Mouse (Mus musculus): ENCODE data around the gene Tnfaip2. TPM values are rescaled to one million over a fixed set of nuclear protein-coding genes. Genes with fewer than 3 reads are reported as not detected.

Gene Tnfaip2
- polyA plus RNA-seq, 1 experiment from 2014 or later, result 1.2 TPM

DNA sequence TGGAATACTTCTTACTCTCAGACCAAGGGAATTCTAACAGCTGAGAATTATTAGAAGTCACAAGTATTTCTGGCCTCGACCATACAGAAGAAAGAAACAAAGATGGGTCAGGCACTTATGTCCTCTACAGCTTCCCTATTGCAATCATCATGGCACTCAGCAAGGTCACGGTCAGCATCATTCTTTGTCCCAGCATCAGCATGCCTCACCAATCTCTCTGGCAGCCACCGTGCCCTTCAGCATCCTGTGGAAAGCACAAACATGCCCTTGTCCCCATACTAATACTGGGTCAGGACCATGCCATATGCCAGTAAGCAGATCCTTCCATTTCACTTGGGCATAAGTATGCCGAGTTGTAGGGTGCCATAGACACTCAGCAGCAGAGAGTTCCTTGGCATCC, 52.7 kb downstream of the Tnfaip2 start:
- no peak for ATAC-seq (ENCODE audit: low FRiP score, low read depth)
- Histone ChIP-seq H3K9me3 (no peaks in the 10 kb centered on the region; the same call in 1 of the 2 replicates), H3K36me3 (no peaks in the 10 kb centered on the region), H3K4me1 (peaks cover 5% of the 10 kb centered on the region; the same call in 1 of the 2 replicates), H3K4me3 (no peak overlapping the region), H3K27me3 (no peaks in the 10 kb centered on the region), H3K4me2 (replicated peaks) (no peak overlapping the region), H3K9ac (replicated peaks) (no peak overlapping the region), H3K27ac (replicated peaks) (no peak overlapping the region)
- WGBS, result 77% methylated on average over 4 of the region's 4 CpGs

DNA sequence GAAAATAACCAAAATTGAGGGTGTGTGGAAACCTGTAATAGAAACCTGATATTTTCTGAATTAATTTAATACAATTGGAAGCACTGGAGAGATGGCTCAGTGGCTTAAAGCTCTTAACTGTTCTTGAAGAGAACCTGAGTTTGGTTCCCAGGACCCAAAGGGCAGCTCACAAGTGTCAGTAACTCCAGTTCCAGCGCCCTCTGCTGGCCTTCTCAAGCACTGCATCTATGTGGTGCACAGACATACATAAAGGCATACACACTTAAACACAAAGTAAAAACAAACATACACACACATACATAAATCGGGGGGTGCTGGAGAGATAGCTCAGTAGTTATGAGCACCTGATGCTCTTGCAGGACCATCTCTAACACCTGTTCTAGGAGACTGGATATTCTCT, 54.8 kb downstream of the Tnfaip2 start:
- no peak for ATAC-seq (ENCODE audit: low FRiP score, low read depth)
- H3K9me3 ChIP-seq, result no peaks in the 10 kb centered on the region; the same call in 1 of the 2 replicates
- no peak overlapping the region for H3K4me3 ChIP-seq
- 52% methylated on average over 2 of the region's 2 CpGs for WGBS
- H3K4me2 ChIP-seq (replicated peaks), result no peak overlapping the region
- H3K36me3 ChIP-seq, result no peaks in the 10 kb centered on the region
- peaks cover 18% of the 10 kb centered on the region for H3K4me1 ChIP-seq
- no peak overlapping the region for H3K27ac ChIP-seq (replicated peaks)
- no peak overlapping the region for H3K9ac ChIP-seq (replicated peaks)
- H3K27me3 ChIP-seq, result no peaks in the 10 kb centered on the region

DNA sequence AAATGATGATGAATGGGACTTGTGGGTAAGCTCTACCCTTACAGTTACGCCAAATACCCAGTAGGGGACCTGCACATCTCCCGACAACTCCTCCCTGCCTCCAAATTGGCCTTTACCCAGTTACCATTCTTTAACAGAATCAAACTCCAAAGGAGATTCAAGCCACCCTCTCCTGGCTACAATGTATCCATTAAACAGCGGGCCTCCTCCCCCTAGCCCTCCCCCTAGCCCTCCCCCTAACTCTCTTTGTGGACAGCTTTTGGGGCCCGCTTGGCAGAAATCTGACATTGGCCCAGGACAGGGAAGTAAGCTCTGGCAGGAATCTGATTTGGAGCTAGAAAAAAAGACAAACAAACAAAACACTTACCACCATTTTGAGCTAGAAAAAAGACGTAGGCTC, 57.3 kb downstream of the Tnfaip2 start:
- no peak overlapping the region for H3K9ac ChIP-seq (replicated peaks)
- H3K27ac ChIP-seq (replicated peaks), result no peak overlapping the region
- no peaks in the 10 kb centered on the region; the same call in 1 of the 2 replicates for H3K9me3 ChIP-seq
- no peaks in the 10 kb centered on the region for H3K36me3 ChIP-seq
- H3K4me3 ChIP-seq, result no peak overlapping the region
- 43% methylated on average over 5 of the region's 5 CpGs for WGBS
- peaks cover 21% of the 10 kb centered on the region for H3K4me1 ChIP-seq
- ATAC-seq (ENCODE audit: low FRiP score, low read depth), result no peak
- H3K27me3 ChIP-seq, result 0 out of 2 replicates have a peak, but pooled peaks cover 8% of the 10 kb centered on the region
- no peak overlapping the region for H3K4me2 ChIP-seq (replicated peaks)

DNA sequence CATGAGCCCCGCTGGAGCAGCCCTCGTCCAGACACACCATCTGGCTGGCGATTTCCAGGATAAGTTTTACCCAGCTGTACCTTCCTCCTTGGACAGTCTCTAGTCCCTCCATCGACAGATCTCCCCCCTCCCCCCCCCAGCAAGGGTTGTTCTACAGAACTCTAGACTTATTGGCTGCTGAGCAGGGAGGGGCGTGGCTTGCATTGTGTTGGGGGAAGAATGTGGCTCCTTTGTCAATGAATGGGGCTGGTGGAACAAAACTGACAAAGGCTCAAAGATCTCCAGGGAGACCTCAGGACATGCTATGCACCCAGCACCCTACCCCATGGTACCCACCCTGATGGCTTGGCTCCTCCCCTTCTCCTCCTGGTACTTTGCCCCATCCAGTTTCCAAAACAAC, 58.5 kb downstream of the Tnfaip2 start:
- H3K9ac ChIP-seq (replicated peaks), result no peak overlapping the region

DNA sequence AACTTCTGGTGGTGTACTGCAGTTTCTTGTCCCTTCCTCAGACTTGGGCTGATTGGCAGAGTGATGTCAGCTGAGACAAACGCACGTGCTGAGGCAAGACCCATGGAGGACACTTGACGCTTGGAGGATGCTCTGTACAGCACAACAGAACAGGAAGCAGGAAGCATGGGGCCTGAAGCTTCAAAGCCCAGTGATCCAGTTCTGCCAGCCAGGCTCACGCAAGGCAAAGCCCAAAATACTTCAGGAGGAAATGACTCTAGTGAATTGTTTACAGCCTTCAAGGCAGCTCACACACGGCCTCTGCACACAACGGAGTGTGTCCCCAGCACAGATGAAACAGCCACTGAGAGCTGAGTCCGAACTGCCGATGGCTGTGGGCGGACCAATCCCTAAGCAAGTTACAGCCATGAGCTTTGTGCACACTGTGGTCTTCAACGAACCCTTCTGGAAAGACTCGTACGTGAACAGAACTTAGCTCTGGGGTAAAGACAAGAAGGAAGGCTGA, 60.8 kb downstream of the Tnfaip2 start:
- Histone ChIP-seq H3K4me1 (peaks cover 24% of the 10 kb centered on the region), H3K4me2 (replicated peaks) (no peak overlapping the region), H3K9ac (replicated peaks) (no peak overlapping the region), H3K36me3 (no peaks in the 10 kb centered on the region), H3K27ac (replicated peaks) (no peak overlapping the region), H3K4me3 (no peak overlapping the region), H3K27me3 (0 out of 2 replicates have a peak, but pooled peaks cover 8% of the 10 kb centered on the region), H3K9me3 (no peaks in the 10 kb centered on the region)
- ATAC-seq (ENCODE audit: low FRiP score, low read depth), result no peak
- WGBS, result 86% methylated on average over 12 of the region's 12 CpGs

More for the DNA sequence above, 58.5 kb downstream of the Tnfaip2 start:
- H3K27ac ChIP-seq (replicated peaks), result peak overlapping the region; percentile 63
- H3K27me3 ChIP-seq, result 0 out of 2 replicates have a peak, but pooled peaks cover 8% of the 10 kb centered on the region
- WGBS, result 7% methylated on average over 5 of the region's 5 CpGs
- H3K4me3 ChIP-seq, result 0 out of 2 replicates have a peak overlapping the region, but pooled peaks have one; percentile 7
- H3K36me3 ChIP-seq, result no peaks in the 10 kb centered on the region
- peak overlapping the region; percentile 41 for H3K4me2 ChIP-seq (replicated peaks)
- peaks cover 24% of the 10 kb centered on the region for H3K4me1 ChIP-seq
- ATAC-seq (ENCODE audit: low FRiP score, low read depth), result peak; percentile 84
- H3K9me3 ChIP-seq, result no peaks in the 10 kb centered on the region; the same call in 1 of the 2 replicates

GRCm38 (mm10) chr12:111503571-111503970, 61.3 kb downstream of the Tnfaip2 start:
- no peak overlapping the region for H3K27ac ChIP-seq (replicated peaks)
- no peak for ATAC-seq (ENCODE audit: low FRiP score, low read depth)
- peaks cover 24% of the 10 kb centered on the region for H3K4me1 ChIP-seq
- no peak overlapping the region for H3K4me3 ChIP-seq
- no peaks in the 10 kb centered on the region for H3K36me3 ChIP-seq
- H3K4me2 ChIP-seq (replicated peaks), result no peak overlapping the region
- no peaks in the 10 kb centered on the region for H3K9me3 ChIP-seq
- H3K9ac ChIP-seq (replicated peaks), result no peak overlapping the region
- 0 out of 2 replicates have a peak, but pooled peaks cover 8% of the 10 kb centered on the region for H3K27me3 ChIP-seq
- 83% methylated on average over 5 of the region's 5 CpGs for WGBS

Other genes starting within 250 kb of the Tnfaip2 start
- 0.45 and 0.80 TPM in 2 replicates for gene Amn, start 171.4 kb upstream of the Tnfaip2 start, polyA plus RNA-seq (2016; fragmentation: Nextera tagmentation; extraction: Ambion mirVana)
- 39.4 and 40.5 TPM in 2 replicates for gene Cdc42bpb, start 64.8 kb upstream of the Tnfaip2 start, polyA plus RNA-seq (2016; fragmentation: Nextera tagmentation; extraction: Ambion mirVana)
- 0.47 TPM in 1 of 2 replicates, not detected in the other for gene Lbhd2, start 35.7 kb upstream of the Tnfaip2 start, polyA plus RNA-seq (2016; fragmentation: Nextera tagmentation; extraction: Ambion mirVana)
- gene Exoc3l4, start 25.5 kb upstream of the Tnfaip2 start, polyA plus RNA-seq (2016; fragmentation: Nextera tagmentation; extraction: Ambion mirVana), result 2.7 and 4.1 TPM in 2 replicates
- 2.3 and 3.5 TPM in 2 replicates for gene Gm266, start 43.4 kb downstream of the Tnfaip2 start, polyA plus RNA-seq (2016; fragmentation: Nextera tagmentation; extraction: Ambion mirVana)
- gene Eif5, start 95.5 kb downstream of the Tnfaip2 start, polyA plus RNA-seq (2016; fragmentation: Nextera tagmentation; extraction: Ambion mirVana), result 692 and 732 TPM in 2 replicates
- 75.6 and 90.6 TPM in 2 replicates for gene Mark3, start 132.1 kb downstream of the Tnfaip2 start, polyA plus RNA-seq (2016; fragmentation: Nextera tagmentation; extraction: Ambion mirVana)
- 2,376 and 2,635 TPM in 2 replicates for gene Ckb, start 229.9 kb downstream of the Tnfaip2 start, polyA plus RNA-seq (2016; fragmentation: Nextera tagmentation; extraction: Ambion mirVana)
- gene Trmt61a, start 235.6 kb downstream of the Tnfaip2 start, polyA plus RNA-seq (2016; fragmentation: Nextera tagmentation; extraction: Ambion mirVana), result 11.8 and 13.2 TPM in 2 replicates

Measured in midbrain, embryonic 12.5 days (tissue).